Mouse (Mus musculus): Measurements from ENCODE around the gene Tnfaip3. TPM values are rescaled to one million over a fixed set of nuclear protein-coding genes. Genes with fewer than 3 reads are reported as not detected.

Tnfaip3 gene
- polyA plus RNA-seq, 1 experiment from 2014 or later = 2.6 TPM

DNA sequence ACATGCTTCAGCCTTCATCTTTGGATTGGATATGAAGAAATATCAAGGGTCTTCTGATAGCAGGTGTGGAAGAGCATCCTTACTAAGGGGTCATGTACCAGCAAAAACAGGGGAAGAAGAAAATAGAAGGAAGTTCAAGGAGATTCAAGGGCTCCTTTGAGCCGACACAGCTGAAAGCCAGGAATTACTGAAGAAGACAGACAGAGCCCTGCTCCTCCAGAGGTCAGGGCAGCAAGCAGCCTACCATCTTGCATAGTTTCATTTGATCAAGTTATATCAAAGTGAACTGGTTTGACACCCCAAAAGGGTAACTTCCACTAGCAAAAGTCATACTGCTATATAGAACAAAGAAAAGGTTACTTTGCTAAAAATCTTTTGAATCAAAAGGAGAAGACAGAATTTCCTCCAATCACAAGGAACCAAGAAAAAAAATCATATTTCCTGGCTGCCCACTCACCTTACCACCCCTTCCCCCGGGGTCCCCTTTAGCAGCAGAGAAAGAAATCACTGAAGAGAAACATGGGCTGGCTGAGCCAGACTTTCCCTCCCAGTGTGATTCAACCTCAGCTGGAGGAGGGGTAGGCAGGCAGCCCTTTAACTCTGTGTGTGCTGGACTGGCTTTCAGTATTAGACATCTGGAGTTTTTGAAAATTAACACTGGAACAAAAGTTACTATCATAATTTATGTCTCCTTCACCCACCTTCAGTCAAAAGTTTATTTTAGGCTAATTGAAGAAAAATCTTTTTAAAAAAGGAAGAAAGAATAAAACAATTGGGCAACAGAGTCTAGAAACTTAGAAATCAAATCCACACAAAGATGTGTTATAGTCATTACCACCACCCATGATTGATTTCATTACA is 28.2 kb downstream of the Tnfaip3 start:
- Histone ChIP-seq H3K4me2 (no peak overlapping the region), H3K27me3 (no peaks in the 10 kb centered on the region), H3K9me3 (no peaks in the 10 kb centered on the region), H3K4me3 (no peak overlapping the region), H3K9ac (no peak overlapping the region), H3K27ac (replicated peaks) (no peak overlapping the region), H3K36me3 (no peaks in the 10 kb centered on the region), H3K4me1 (replicated peaks) (no peaks in the 10 kb centered on the region)
- WGBS = 29% methylated on average over 2 of the region's 2 CpGs
- no peak for ATAC-seq (ENCODE audit: low FRiP score, low read depth)

DNA sequence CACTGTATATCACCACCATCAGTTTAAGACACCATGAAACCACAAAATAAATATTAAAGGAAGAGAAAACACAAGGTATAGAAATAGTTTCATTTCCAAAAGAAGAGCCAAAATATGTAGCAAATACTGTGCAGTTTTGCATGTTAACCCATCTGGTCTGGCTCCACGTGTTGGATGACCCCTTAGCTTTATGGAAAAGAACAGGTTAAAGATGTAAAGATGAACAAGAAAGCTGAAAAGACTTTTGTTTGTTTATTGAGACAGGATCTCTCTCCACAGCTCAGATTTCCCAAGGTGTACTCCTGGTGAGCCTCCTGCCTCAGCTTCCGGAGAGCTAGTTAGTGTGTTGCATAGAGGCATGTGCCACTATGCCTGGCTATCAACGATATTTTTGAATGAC is 29.9 kb downstream of the Tnfaip3 start:
- WGBS = 86% methylated on average over 3 of the region's 3 CpGs
- no peak overlapping the region for H3K4me3 ChIP-seq
- H3K27me3 ChIP-seq = no peaks in the 10 kb centered on the region
- no peaks in the 10 kb centered on the region for H3K36me3 ChIP-seq
- no peaks in the 10 kb centered on the region for H3K4me1 ChIP-seq (replicated peaks)
- H3K9me3 ChIP-seq = no peaks in the 10 kb centered on the region
- no peak overlapping the region for H3K27ac ChIP-seq (replicated peaks)
- H3K9ac ChIP-seq = no peak overlapping the region
- no peak overlapping the region for H3K4me2 ChIP-seq
- ATAC-seq (ENCODE audit: low FRiP score, low read depth) = no peak

DNA sequence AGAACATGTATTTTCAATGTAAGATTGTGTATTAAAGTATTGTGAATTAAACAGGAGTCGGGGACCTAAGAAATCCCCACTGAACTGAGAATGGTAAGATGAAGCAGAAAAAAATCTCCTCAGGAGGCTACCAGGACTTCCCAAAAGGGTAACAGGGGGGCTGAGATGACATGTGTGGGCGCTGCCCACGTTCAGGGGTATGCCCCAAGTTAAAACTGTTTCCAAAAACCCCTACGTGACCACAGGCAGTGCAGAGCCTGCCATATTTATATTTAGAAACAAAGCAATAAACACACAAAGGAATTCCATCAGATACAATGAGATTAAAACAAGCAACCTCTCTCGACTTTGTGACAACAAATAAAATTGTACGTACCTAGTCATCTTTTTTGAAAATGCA is 31.9 kb downstream of the Tnfaip3 start:
- ATAC-seq (ENCODE audit: low FRiP score, low read depth) = no peak
- no peak overlapping the region for H3K9ac ChIP-seq
- H3K9me3 ChIP-seq = no peaks in the 10 kb centered on the region
- 76% methylated on average over 6 of the region's 6 CpGs for WGBS
- H3K4me2 ChIP-seq = no peak overlapping the region
- no peak overlapping the region for H3K27ac ChIP-seq (replicated peaks)
- H3K4me1 ChIP-seq (replicated peaks) = no peaks in the 10 kb centered on the region
- H3K36me3 ChIP-seq = no peaks in the 10 kb centered on the region
- no peaks in the 10 kb centered on the region for H3K27me3 ChIP-seq
- H3K4me3 ChIP-seq = no peak overlapping the region

DNA sequence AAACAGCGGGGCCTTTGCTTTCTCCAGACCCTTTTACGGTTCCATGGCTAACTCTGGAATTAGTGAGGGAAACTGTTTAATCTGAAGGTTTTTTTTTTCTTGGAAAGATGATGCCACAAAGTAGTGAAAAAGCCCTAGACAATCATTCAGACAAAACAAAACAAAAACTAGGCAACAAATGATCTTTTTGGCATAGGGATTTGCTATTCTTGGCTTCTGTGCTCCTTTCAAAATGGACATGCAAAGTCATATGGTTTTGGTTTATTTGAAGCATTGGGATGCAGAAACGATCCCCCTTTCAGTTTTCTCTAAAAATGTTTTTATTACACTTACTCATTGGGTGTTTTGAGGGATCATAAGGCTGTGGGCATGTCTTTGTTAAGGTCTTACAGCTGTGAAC is 41.0 kb downstream of the Tnfaip3 start:
- Histone ChIP-seq H3K36me3 (no peaks in the 10 kb centered on the region), H3K27me3 (no peaks in the 10 kb centered on the region), H3K4me3 (no peak overlapping the region), H3K27ac (replicated peaks) (no peak overlapping the region), H3K9me3 (no peaks in the 10 kb centered on the region), H3K9ac (no peak overlapping the region), H3K4me2 (no peak overlapping the region), H3K4me1 (replicated peaks) (no peaks in the 10 kb centered on the region)
- 87% methylated on average over 3 of the region's 3 CpGs for WGBS
- ATAC-seq (ENCODE audit: low FRiP score, low read depth) = no peak

DNA sequence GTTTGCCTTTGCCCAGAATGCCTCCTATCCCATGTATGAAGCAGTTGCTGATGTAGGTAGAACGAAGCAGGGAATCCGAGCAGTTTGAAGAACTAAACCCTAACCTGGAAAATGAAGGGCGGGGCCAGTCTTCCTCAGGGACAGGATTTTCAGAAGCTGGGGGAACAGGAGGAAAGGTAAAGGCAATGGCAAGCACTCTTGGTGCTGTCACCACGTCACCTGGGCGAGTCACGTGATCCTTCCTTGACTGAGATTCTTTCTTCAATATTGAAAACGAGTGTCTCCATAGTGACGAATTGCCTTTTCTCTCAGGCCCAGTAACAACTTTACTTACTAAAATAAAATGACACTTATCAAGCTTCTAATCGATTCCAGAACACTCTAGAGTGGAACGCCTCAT is 48.6 kb downstream of the Tnfaip3 start:
- Histone ChIP-seq H3K4me2 (no peak overlapping the region), H3K27ac (replicated peaks) (no peak overlapping the region), H3K4me3 (no peak overlapping the region), H3K9me3 (no peaks in the 10 kb centered on the region), H3K36me3 (no peaks in the 10 kb centered on the region), H3K4me1 (replicated peaks) (no peaks in the 10 kb centered on the region), H3K27me3 (no peaks in the 10 kb centered on the region), H3K9ac (no peak overlapping the region)
- WGBS = 91% methylated on average over 10 of the region's 10 CpGs
- no peak for ATAC-seq (ENCODE audit: low FRiP score, low read depth)

DNA sequence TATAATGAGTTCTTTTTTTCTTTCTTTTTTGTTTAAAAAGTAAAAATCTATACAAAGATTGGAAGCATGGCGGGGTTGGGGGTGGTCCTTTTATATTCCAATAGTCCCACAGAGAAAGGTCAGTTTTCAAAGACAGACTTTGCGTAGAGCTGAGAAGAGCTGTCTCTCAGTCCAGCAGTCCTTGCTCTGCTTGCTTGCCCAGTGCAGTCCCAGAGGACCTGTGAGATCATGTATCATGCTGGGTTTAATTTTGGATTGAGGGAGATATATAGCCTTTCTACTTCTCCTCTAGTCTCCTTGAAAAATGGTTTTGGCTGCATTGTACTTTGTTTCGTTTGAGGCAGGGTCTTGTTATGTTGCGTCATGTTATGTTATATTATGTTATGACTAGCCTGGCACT is 49.9 kb downstream of the Tnfaip3 start:
- Histone ChIP-seq H3K4me3 (no peak overlapping the region), H3K4me2 (no peak overlapping the region), H3K27ac (replicated peaks) (no peak overlapping the region), H3K9ac (no peak overlapping the region), H3K9me3 (no peaks in the 10 kb centered on the region), H3K36me3 (no peaks in the 10 kb centered on the region), H3K4me1 (replicated peaks) (no peaks in the 10 kb centered on the region), H3K27me3 (no peaks in the 10 kb centered on the region)
- 89% methylated on average over 4 of the region's 4 CpGs for WGBS
- ATAC-seq (ENCODE audit: low FRiP score, low read depth) = no peak

DNA sequence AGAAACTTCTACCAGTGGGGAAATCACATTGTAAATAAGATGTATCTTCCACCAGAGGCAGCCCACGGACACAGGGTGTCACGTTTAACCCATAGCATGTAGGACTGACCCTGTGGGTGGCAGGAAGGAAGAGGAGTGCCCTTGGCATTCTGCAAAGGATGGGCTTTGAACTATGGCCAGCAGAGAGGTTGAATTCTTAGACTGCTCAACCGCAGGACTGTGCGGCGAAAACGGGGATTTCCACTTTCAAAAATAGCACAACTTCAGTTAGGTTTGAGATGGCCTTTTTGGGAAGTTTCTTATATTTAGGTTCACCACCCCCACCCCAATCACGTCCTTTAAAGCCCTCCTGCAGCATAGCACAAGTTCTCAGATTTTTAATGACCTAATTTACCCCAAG is 50.6 kb downstream of the Tnfaip3 start:
- WGBS = 83% methylated on average over 7 of the region's 7 CpGs
- Histone ChIP-seq H3K36me3 (no peaks in the 10 kb centered on the region), H3K4me2 (no peak overlapping the region), H3K9me3 (no peaks in the 10 kb centered on the region), H3K9ac (no peak overlapping the region), H3K4me1 (replicated peaks) (no peaks in the 10 kb centered on the region), H3K27ac (replicated peaks) (no peak overlapping the region), H3K27me3 (no peaks in the 10 kb centered on the region), H3K4me3 (no peak overlapping the region)
- ATAC-seq (ENCODE audit: low FRiP score, low read depth) = no peak

DNA sequence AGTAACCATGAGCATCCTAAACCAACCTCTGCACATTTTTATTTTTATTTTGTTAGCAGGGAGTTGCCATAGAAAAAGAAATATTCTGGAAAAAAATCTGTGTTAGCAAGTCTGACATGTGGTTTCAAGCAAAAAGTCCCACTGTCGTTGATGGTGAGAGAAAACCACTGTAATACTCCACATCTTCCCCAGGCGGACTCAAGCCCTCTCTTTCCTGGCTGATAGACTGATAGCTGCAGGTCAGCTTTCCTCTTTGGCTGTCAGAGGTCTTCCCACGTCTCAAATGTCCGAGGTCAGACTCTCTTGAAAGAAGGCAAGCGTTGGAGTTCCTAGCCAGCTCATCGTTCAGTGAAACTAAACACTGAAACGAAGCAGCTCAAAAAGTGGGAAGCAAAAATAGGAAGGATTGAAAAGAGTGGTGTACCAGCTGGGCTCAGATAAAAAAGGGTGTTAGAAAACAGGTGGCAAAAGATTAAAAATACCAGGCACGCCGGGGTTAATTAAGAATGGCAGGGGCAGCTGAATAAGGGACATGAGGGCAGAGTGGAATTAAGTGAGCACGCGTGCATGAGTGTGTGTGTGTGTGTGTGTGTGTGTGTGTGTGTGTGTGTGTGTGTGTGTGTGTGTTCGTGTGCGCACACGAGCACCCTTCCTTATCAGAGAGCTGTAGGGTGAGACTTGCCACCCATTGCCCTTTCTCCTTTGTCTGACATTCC is 55.5 kb downstream of the Tnfaip3 start:
- Histone ChIP-seq H3K4me1 (replicated peaks) (no peaks in the 10 kb centered on the region), H3K9ac (no peak overlapping the region), H3K27me3 (no peaks in the 10 kb centered on the region), H3K4me2 (no peak overlapping the region), H3K9me3 (no peaks in the 10 kb centered on the region), H3K4me3 (no peak overlapping the region), H3K27ac (replicated peaks) (no peak overlapping the region), H3K36me3 (no peaks in the 10 kb centered on the region)
- no peak for ATAC-seq (ENCODE audit: low FRiP score, low read depth)
- 76% methylated on average over 14 of the region's 14 CpGs for WGBS

DNA sequence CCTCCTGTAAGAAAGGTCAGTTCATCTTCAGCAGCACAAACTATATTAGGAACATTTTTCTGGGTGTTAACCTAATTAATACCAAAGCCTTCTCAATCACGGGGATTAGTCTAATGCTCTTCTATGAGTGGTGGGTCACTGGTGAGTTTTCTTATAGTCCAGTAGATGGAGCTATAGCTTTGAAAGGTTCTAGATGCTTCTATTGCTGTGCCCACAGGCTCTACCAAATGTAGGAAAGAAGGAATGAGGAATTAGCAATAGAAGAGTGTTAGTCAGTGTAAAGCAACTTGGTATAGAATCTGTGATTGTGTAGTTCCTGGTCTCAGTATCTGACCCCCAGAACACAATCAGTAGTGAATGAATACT is 61.8 kb downstream of the Tnfaip3 start:
- H3K4me2 ChIP-seq = no peak overlapping the region
- no peaks in the 10 kb centered on the region for H3K4me1 ChIP-seq (replicated peaks)
- H3K27me3 ChIP-seq = no peaks in the 10 kb centered on the region
- H3K9ac ChIP-seq = no peak overlapping the region
- H3K4me3 ChIP-seq = no peak overlapping the region
- WGBS = 21% methylated on average over 1 of the region's 1 CpGs
- H3K9me3 ChIP-seq = no peaks in the 10 kb centered on the region
- ATAC-seq (ENCODE audit: low FRiP score, low read depth) = no peak
- no peak overlapping the region for H3K27ac ChIP-seq (replicated peaks)
- no peaks in the 10 kb centered on the region for H3K36me3 ChIP-seq

DNA sequence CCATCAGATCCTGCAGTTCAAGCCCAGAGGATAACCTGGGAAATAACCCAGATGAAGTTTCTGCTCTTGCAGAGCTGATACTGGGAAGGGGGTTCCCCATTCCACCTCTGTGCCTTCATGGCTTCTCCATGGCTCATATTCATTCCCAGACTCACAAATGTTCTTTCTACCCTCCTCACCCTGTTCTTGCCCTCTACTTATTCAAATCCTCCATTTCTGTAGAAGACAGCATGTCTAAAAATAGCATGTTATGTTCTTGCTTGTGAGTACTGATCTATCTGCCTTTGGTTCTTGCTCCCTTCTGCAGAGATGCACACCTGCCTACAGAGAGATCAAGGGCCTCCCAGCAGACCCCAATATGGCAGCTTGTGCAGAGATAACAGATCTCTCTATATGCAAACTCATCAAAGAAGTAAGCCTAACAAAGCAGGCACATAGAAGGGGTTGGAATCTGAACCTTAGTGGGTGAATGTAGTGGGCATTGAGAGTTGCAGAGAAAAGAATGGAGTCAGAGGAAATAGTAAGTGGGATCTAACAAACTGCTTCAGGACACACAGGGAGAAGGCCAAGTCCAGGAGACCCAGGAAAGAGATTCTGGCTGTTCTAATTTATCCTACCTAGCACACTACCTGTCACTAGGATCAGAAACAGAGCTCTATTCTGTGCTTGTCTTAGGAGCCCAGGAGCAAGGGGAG is 62.3 kb downstream of the Tnfaip3 start:
- no peaks in the 10 kb centered on the region for H3K36me3 ChIP-seq
- no peaks in the 10 kb centered on the region for H3K4me1 ChIP-seq (replicated peaks)
- no peak overlapping the region for H3K4me3 ChIP-seq
- no peak for ATAC-seq (ENCODE audit: low FRiP score, low read depth)
- H3K27ac ChIP-seq (replicated peaks) = no peak overlapping the region
- H3K27me3 ChIP-seq = no peaks in the 10 kb centered on the region
- H3K9ac ChIP-seq = no peak overlapping the region
- no peak overlapping the region for H3K4me2 ChIP-seq
- H3K9me3 ChIP-seq = no peaks in the 10 kb centered on the region
